8 mouse cellular contexts compared by ENCODE assay signal in genomic region chr14:53665681-53666080, GRCm38 (mm10).
DNase-seq lines count a peak whose midpoint lies in the region; ATAC-seq and TF ChIP-seq lines count a peak whose summit lies in the region.
"Not testable (repeated sequence)": the region's sequence is repeated elsewhere in the genome, so short reads cannot be mapped to it uniquely, and the experiment has no call there.

No protein-coding gene starts in this region.

- H3K4me2 ChIP-seq in midbrain, embryonic 14.5 days (ENCODE audit: low read length), result not testable (repeated sequence)

- not testable (repeated sequence) for H3K9ac ChIP-seq in midbrain, embryonic 14.5 days (replicated peaks; ENCODE audit: low read length)

- TF ChIP-seq CTCF in cortical plate, adult 2 months (IDR thresholded peaks at IDR 0.05; ENCODE audit: extremely low read depth, insufficient read depth, low read length), result peak; percentile 50
- TF ChIP-seq CTCF in kidney, adult 2 months (conservative IDR thresholded peaks at IDR 0.05; ENCODE audit: insufficient read depth, insufficient read length, low read depth, low read length), result peak; percentile 47

- not testable (repeated sequence) for H3K36me3 ChIP-seq in kidney, adult 2 months (ENCODE audit: control insufficient read depth, insufficient read depth, low read length); limb, embryonic 10.5 days; midbrain, embryonic 14.5 days (ENCODE audit: control insufficient read depth, insufficient read depth, low read length)

- H3K27ac ChIP-seq in cortical plate, adult 2 months (ENCODE audit: insufficient read depth, low read length); kidney, adult 2 months (ENCODE audit: insufficient read depth, low read depth, low read length); limb, embryonic 10.5 days; midbrain, embryonic 14.5 days (replicated peaks; ENCODE audit: low read depth, low read length): not testable (repeated sequence)

- not testable (repeated sequence) for H3K4me1 ChIP-seq in cortical plate, adult 2 months (ENCODE audit: control insufficient read depth, insufficient read depth, low read length); kidney, adult 2 months (ENCODE audit: control insufficient read depth, insufficient read depth, low read length); limb, embryonic 10.5 days; midbrain, embryonic 14.5 days (ENCODE audit: control insufficient read depth, insufficient read depth, low read length)

- peak; percentile 4 for DNase-seq in WW6 (ENCODE audit: low read depth, low spot score)
- peak; percentile 3 for DNase-seq in gastrocnemius, postnatal 10 days
- peak; percentile 8 for DNase-seq in kidney, adult 2 months
- DNase-seq in limb, embryonic 10.5 days (ENCODE audit: low spot score), result peak; percentile 47
- peak; percentile 73 for DNase-seq in midbrain, embryonic 14.5 days
- peak; percentile 10 for DNase-seq in right cerebral cortex, postnatal 25 days
- DNase-seq in urinary bladder, postnatal 25 days (ENCODE audit: low spot score), result peak; percentile 2

- H3K4me3 ChIP-seq in cortical plate, adult 2 months (ENCODE audit: insufficient read depth, low read length); kidney, adult 2 months (ENCODE audit: insufficient read depth, low read depth, low read length); limb, embryonic 10.5 days; midbrain, embryonic 14.5 days (replicated peaks; ENCODE audit: low read depth, low read length): not testable (repeated sequence)

- ATAC-seq in midbrain, embryonic 14.5 days (ENCODE audit: low FRiP score, low TSS enrichment), result not testable (repeated sequence)

- H3K9me3 ChIP-seq in limb, embryonic 10.5 days (replicated peaks); midbrain, embryonic 14.5 days (ENCODE audit: control insufficient read depth, low read length): not testable (repeated sequence)

- TF ChIP-seq POLR2A in cortical plate, adult 2 months (IDR thresholded peaks at IDR 0.05; ENCODE audit: extremely low read depth, insufficient read depth, low read length); kidney, adult 2 months (IDR thresholded peaks at IDR 0.05; ENCODE audit: low read depth, low read length): not testable (repeated sequence)

- not testable (repeated sequence) for H3K27me3 ChIP-seq in kidney, adult 2 months (replicated peaks; ENCODE audit: control insufficient read depth, insufficient read depth, low read length); limb, embryonic 10.5 days (ENCODE audit: low read depth, poor library complexity, severe bottlenecking); midbrain, embryonic 14.5 days (ENCODE audit: control insufficient read depth, insufficient read depth, low read length)

- 10% methylated on average over 2 of the region's 2 CpGs for WGBS in kidney, adult 2 months
- WGBS in limb, embryonic 10.5 days, result 16% methylated on average over 2 of the region's 2 CpGs
- 20% methylated on average over 2 of the region's 2 CpGs for WGBS in midbrain, embryonic 14.5 days

Comparison
In these comparisons a context has a peak if more than half of its experiments do, and no peak if none do; other contexts are left out.
1. DNase-seq: peak in every context shown above with its lines; median percentile 73 in midbrain, embryonic 14.5 days; 47 in limb, embryonic 10.5 days; 10 in right cerebral cortex, postnatal 25 days; 8 in kidney, adult 2 months; 4 in WW6; 3 in gastrocnemius, postnatal 10 days; 2 in urinary bladder, postnatal 25 days.